Mouse (Mus musculus) embryo, embryonic 10.5 days (tissue): ENCODE data around the gene Cpn1.
"Not testable (repeated sequence)": the region's sequence is repeated elsewhere in the genome, so short reads cannot be mapped to it uniquely, and the experiment has no call there.

ENCODE experiments used
- DNase-seq: peaks from one replicate; pipeline ENCODE4 v3.0.0-alpha.2; 2015; ENCODE audit warnings: low spot score

Gene Cpn1

DNA sequence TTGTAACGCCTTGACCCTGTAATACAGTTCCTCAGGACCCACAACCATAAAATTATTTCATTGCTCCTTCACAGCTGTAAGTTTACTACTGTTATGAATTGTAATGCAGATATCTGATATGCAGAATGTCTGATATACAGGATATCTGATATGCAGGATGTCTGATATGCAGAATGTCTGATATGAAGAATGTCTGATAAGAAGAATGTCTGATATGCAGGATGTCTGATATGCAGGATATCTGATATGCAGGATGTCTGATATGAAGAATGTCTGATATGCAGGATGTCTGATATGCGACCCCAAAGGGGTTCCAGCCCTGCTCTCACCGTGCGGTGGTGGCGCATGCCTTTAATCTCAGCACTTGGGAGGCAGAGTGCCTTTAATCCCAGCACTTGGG lies 4.4 kb downstream of the Cpn1 start:
- DNase-seq = no peak

DNA sequence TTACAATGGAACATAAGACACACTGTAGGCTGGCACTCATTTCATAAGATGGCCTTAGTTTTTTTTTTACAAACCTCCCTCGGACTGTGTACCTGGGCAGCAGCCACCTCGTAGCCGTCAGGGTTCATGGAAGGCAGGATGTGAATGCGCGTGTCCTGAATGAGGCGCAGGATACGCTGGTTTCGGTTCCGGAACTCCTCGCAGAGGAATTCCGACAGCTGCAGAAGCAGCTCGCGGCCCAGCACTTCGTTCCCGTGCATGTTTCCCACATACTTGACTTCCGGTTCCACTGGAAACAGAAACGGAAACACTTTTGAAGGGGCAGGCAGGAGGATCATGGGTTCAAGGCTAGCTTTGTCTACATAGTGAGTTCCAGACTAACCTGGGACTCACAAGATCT lies 5.6 kb downstream of the Cpn1 start:
- no peak for DNase-seq

DNA sequence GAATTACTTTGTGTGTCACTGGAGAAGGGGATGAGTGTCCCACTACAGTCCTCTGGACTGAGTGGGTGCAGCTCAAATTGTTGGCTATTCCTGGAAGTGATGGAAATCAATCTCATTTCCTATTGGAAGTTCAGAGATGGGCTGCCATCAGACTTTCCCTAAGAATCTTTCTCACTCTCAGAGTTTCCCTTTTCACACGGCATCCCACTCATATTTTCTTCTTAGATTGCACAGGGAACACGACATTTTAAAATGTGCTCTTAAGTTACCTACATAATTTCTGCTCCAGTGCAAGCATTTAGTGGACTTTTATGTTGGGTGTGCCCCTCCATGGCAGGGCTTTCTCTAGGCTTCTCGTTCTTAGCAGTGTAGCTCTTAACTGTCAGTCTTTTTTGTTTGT lies 8.6 kb downstream of the Cpn1 start:
- no peak for DNase-seq

DNA sequence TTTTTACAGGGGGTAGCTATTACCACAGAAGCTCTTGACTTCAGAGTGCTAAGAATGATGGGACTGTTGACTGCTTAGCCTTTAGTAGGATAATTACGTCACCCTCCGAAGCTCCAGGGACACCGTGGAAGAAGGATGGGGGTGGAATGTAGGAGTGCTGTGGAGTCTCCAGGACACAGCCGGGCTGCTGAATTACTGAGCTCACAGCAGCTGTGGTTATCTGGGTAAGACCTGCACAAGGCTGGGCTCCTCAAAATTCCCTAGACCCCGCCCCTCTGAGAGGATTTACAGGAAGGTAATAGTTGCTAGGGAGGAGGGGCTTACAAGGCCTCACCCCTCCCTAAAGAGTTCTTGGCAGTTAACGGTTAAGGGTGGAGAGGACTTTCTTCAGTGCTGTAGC lies 9.7 kb downstream of the Cpn1 start:
- DNase-seq = no peak

DNA sequence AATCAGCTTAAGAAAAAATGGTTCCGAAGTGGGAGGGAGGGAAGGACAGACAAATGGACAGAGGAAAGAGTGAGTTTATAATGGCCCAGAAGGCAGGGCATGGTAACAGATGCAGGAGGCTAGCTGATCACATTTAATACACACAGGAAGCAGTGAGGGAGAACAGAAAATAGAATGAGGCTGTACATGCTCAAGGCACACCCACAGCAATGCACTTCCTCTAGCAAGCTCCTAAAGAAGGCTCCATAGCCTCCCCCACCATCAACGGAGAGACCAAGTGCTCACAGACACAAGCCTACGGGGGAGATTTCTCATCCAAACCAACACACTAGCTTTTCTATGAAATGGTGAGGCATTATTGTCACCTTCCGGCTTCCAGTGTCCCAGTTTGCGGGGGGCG lies 12.1 kb downstream of the Cpn1 start:
- no peak for DNase-seq

DNA sequence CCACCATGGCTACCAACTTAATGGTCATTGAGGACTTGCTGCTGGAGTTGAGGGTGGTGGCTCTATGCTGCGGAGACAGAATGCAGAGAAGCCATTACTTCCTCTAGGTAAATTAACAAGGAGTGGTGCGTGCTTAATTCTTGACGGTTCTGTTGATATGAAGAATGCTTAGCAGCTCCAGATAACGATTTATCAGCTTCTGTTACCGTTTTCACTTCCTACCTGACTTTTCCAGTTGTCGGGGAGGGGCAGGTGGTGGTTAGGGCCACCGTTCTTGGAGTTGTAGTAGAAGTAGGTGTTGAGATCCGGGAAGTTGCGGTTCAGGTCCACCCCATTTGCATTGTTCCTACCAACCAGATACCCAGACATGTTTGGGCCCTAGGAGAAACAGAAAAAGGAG lies 12.6 kb downstream of the Cpn1 start:
- DNase-seq = no peak

DNA sequence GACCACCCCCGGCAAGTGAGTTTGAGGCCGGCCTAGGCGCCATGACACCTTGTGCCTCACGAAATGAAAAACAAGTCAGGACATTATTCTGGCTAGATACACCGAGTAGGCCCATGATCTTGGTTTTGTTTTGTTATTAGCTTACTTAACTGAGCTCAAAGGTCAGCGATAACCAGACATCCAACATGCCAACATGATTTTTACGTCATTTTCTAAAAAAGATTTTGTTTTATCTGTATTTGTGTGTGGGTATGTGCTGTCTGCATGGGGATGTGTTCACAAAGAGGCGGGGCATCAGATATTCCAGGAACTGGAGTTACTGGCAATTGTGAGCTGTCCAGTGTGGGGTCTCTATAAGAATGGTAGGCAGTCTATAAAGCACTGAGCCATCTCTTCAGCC lies 14.2 kb downstream of the Cpn1 start:
- DNase-seq = no peak

DNA sequence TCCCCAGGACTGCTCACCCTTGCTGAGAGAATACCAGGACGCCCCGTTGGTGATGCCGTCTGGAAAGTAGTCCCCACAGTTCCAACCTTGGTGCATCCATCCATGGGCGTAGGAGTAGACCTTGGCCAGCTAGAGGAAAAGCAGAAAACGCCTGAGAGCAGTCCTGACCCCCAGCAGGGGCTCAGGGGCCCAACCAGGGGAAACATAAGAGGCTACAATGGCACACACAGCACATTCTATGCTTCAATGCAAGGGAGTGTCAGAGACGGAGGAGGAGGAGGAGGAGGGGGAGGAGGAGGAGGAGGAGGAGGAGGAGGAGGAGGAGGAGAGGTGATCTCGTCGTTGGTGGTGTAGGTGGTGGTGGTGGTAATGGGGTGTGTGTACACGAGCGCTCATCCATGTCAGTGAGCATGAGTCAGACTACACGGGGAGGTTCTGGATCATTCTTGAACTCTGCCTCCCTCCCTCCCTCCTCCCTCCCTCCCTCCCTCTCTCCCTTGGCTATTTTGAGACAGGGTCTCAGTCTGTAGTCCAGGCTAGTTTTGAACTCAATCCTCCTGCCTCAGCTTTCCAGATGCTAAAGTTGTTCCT lies 17.8 kb downstream of the Cpn1 start:
- DNase-seq = no peak

DNA sequence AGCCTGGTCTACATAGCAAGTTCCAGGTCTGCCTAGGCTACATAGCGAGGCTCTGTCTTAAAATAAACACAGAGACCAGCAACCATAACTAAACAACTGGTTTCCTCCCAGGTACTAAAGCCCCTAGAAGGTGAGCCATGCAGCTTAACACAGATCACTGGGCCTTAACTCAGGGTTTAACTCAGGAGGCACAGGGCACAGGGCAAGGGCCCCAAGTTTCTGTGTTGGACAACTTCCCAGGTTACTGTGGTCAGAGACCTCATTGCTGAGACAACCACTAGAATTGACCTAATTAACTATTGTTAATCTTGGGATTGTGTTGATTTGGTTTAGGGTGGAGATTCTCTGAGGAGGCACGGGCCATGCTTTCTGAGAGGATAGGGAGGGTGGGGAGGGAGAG lies 19.9 kb downstream of the Cpn1 start:
- DNase-seq = no peak

DNA sequence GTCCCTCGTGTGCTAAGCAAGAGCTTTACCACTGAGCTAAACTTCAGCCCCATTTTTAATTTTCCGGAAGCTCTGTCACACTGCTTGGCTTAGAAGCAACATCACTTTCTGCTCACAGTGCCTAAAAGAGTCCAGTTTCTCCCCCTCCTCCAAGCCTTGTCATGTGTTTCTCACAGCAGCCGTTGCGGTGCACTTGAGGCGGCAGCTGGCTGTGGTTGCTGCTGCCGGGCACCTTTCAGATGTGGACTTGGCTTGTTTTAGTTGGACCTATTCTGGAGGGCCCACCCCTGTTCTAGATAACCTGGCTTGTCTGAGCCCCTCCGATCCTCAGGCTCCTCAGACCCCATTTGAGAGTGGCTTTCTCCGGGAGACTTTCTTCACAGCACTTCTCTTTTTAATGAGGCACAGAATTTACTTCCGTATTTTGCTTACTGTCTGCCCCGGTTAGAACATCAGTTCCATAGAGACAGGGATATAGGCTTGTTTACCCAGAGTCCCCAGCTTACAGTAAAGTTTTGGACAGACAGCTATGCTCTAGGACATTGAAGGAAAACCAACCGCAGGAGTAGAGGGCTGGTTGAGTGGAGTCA lies 20.8 kb downstream of the Cpn1 start:
- DNase-seq = no peak

DNA sequence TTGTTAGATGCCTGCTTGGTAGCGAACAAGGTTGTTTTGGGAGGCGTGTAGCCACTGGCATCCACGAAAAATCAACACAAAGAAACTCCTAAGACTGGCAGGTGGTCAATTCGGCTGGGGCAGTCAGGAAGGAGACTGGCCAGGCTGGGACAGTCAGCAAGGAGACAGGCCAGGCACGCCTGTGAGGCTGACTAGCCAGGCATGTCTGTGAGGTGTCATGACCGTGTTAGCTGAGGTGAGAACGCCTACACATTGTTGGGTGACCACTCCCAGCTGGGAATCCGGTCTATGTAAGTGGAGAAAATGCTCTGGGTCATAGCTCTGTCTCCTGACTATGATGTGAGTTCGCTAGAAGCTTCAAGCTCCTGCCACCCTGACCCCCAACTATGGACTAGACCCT lies 23.6 kb downstream of the Cpn1 start:
- no peak for DNase-seq

DNA sequence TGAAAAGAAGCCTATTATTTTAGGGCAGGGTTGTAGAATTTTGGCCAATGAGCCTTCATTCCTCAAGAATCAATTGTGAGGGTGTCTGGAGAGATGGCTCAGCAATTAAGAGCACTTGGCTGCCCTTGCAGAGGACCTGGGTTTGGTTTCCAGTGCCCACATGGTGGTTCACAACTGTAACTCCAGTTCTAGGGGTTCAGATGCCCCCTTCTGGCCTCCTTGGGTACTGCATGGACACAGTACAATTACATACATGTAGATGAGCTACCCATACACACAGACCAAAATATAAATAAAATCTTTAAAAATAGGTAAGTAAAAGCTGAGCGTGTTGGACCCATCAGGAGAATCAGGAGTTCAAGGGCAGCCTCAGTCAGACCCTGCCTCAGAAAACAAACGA lies 25.2 kb downstream of the Cpn1 start:
- peak; percentile 40 for DNase-seq

DNA sequence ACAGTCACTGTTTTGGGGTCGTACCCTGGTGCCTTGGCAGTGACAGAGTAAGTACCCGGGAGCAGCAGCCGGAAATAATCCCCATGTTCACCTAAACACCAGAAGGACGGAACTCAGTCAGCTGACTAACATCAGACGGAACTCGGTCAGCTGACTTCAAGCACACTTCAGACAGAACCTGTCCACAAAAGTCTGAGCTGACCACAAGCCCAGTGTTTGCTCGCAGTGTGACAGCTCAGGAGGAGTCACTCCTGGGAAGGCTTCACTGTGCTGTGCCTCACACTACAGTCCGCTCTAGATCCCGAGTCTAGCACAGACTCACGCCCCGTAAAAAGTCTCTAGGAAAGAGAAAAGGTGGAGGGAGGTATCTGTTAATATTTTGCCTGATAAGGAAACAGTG lies 26.3 kb downstream of the Cpn1 start:
- DNase-seq = no peak

DNA sequence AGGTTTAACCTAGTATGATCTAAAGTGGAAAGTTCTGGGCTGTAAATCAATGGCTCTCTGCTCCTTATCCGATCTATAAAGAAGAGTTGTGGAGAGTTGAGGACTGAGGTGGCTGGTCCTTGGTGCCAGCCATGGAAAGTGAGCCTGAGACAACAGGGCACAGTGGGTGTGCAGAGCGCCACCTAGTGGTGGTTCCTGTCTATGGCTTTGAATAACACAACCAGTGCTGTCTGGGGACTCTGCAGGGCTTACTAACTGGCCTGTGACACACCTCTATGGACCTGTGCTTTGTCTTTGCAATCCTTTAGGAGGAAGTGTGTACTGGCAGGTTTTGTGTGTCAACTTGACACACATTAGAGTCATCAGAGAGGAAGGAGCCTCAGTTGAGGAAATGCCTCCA lies 27.2 kb downstream of the Cpn1 start:
- peak; percentile 87 for DNase-seq

DNA sequence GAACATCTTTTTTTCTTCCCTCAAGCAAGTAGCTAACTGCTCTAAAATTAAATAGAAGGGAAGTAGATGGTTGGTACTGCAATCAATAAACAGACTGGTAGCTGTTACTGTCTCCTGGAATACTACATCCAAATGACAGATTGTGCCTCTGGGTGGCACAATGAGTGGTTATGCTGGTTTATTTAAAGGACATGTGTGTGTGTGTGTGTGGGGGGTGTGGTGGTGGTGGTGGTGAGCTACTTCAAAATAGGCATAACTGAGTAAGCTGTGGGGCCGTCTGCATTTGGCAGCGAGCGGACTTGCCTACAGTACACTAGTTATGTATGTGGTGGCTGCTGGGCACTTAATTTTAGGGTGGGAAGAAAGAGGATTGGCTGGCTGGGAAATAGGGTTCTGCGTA lies 28.5 kb downstream of the Cpn1 start:
- no peak for DNase-seq

DNA sequence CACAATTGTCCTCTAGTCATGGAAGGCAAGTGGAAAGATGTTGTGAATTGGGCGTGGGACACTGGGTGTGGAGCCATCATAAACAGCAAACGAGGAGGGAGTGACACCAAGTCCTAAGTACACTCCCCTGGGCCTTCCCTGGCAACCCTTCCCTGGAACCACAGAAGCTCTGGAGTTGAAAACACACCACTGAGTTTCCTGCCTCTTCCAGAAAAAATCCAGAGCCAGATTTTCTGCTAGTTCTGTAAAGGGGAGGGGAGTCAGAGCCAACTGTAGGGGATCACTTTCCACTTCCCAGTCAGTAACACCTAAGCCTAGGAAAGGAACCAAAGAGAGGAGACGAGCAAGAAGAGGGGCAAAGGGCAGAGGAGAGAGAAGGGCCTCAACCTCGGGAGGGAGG lies 29.0 kb downstream of the Cpn1 start:
- DNase-seq = no peak

DNA sequence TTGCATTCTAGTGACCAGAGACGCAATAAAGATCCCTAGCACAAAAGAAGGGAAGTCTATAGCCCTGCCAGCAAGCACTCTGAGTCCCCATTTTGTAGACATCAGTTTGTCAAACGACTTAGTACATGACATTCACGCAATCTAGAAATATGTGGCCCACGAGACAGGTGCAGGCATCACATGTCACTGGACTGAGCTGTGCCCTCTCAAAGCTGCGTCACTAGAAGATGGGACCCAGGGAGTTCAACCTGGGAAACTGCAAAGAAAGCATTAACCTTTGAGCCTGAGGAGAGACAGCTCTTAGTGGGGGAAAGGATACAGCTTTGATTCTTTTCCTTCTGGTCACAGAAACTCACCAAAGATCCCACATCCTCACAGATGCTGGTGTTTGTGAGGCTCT lies 31.1 kb downstream of the Cpn1 start:
- DNase-seq = no peak

DNA sequence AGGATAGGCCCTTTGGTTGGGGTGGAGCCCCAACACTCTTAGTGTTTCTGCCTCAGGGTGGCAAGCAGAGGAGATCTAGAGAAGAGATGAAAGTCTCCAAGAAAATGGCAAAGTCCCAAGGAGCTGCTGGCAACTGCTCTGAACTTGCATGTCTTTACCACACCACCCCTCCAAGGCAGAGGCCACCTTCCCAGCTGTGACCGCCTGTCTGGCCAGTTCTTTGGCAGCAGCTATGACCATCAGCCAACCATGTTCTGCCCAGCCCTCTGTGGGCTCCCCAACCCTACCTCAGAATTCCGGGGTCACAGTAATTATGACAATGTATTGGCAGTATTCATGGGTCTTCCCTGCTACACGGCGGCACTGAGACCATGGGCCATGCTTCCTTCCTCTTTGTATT lies 31.5 kb downstream of the Cpn1 start:
- no peak for DNase-seq

DNA sequence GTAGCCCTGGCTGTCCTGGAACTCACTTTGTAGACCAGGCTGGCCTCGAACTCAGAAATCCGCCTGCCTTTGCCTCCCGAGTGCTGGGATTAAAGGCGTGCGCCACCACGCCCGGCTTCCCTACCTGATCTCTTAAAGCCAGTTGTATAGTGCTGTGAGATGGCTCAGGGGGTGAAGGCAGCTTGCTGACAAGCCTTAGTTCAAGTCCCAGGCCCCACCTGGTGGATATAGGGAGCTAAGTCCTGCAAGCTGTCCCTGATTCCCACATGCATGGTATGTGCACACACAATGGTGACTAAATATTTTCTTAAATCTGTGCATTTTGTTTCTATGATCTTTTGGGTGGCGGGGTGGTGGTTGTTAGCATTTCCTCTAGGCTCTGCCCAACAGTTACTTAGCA lies 33.4 kb downstream of the Cpn1 start:
- DNase-seq = not testable (repeated sequence)

DNA sequence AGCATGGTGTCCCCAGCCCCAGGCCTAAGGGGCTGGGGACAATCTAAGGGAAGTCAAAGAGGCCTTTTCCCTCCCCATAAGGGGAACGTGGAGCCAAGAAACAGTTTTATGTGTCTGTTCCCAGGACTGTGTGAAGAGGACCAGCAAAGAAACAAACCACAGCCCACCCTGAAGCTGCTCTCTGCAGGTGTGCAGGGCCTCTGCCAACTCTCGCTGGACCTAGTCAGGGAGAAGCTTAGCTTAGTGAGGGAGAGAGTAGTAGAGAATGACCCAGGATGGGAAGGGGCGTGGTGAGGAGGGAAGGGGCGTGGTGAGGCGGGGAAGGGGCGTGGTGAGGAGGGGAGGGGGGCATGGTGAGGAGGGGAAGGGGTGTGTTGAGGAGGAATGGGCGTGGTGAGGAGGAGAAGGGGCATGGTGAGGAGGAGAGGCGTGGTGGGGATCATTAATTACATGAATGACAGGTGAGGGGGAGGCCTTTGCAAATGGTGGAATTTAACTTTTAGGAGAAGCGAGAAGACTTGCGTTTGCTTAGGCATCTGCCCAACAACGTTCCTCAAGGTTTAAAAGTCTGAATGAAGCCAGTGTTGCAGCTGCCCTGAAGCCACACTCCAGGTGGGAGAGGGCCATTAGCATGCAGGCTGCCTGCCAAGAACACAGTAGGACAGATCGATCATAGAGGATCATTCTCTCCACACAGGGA lies 37.1 kb downstream of the Cpn1 start:
- DNase-seq = peak; percentile 69

DNA sequence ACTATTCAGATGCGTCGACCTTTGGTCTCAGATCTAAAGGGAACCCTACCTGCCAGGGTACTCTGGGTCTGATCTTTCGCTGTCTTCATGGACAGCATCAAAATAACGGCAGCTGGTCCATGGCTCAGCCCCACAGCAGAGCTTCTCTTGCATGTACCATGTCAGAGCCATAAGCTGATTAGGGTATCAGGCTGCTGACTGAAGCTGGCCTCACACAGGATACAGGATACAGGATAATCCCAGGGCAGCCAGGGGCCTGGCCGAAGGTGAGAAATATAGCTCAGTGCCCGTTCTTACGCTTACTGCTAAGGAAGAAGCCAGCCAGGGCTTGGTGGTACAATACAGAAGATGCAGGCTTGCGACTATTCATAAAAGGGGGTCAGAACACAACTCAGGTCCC lies 41.8 kb downstream of the Cpn1 start:
- no peak for DNase-seq

DNA sequence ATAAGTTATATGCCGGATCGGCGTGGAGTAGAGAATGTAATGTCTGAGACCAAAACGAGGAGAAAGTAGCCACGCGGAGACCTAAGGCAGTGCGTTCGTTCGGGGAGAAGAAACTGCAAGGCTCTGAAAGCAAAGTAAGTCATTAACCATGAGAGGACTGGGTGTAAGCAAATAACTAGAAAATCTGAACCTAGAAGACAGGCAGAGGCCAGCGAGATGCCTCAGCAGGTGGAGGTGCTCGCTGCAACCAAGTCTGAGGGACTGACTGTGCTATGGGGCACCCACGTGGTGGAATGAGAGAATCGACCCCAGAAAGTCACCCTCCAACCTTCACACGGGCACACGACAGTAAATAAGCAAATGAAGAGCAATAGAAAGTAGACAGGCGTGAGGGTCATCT lies 43.3 kb downstream of the Cpn1 start:
- no peak for DNase-seq

DNA sequence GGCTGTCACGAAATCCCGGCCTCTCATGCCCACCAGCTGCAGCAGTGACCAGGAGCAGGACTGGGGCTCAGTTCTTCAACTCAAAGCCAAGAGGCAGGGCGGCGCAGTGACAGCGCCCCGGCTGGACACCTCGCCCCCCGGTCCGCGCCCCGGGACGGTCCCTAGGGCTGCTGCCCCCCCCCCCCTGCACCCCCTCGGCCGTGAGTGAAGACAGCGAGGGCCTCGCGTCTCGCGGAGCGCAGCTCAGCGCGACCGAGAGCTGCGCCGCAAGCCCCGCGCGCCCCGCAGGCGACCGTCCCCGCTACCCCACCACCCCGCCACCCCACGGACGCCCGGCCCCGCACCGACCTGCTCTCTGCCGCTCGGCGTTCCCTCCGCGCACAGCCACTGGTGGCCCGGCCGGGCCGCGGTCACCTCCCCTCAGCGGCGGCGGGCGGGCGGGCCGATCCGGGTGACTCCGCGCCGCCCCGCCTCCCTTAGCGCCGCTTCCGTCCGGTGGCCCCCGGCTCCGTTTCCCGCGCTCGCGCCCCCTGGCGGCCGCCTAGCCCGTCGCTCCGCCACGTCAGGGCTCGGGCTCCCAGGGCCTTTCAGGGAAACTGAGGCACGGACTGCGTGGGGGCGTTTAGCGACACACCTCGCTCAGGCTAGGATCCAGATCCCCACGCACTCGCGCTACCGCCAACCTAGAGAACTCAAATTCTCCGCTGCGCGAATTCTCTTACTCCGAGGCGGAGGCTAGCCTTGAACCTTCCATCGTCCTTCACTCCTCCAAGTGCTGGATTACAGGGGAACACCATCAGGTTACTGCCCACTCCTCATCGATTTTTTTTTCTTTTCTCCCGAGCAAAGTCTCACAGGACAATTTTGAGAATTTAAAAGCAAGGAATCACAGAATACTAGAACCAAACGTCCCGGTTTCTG lies 46.3 kb downstream of the Cpn1 start, which contains the start of gene Dnmbp:
TSS of gene Dnmbp (minus strand) at position 423 of the 921 bp plus-strand sequence.
- peak; percentile 86 for DNase-seq
